16 mouse cellular contexts compared by ENCODE assay signal in genomic region chr13:102022273-102022672, GRCm38 (mm10).
"Had no signal": no experiment of that assay in that cellular context is flagged by ENCODE, and none has a peak within 500 bp of the region (broad histone marks: within the 10 kb centered on the region; RNA-seq: fewer than 3 reads in every experiment).

No protein-coding gene starts in this region.

- H3K4me2 ChIP-seq: hindbrain, embryonic 14.5 days; intestine, embryonic 15.5 days; kidney, embryonic 15.5 days; limb, embryonic 13.5 days; neural tube, embryonic 15.5 days had no signal

- H3K4me3 ChIP-seq: intestine, embryonic 15.5 days; kidney, embryonic 15.5 days; limb, embryonic 13.5 days; megakaryocyte, embryonic 14.5 days; myocyte; neural tube, embryonic 15.5 days had no signal

- H3K27ac ChIP-seq: hindbrain, embryonic 14.5 days; intestine, embryonic 15.5 days; kidney, embryonic 15.5 days; limb, embryonic 13.5 days; neural tube, embryonic 15.5 days had no signal

- ATAC-seq: intestine, embryonic 15.5 days had no signal

- H3K9me3 ChIP-seq: intestine, embryonic 15.5 days; kidney, embryonic 15.5 days; limb, embryonic 13.5 days; megakaryocyte, embryonic 14.5 days; neural tube, embryonic 15.5 days had no signal

- H3K36me3 ChIP-seq: intestine, embryonic 15.5 days; kidney, embryonic 15.5 days; limb, embryonic 13.5 days; neural tube, embryonic 15.5 days had no signal

- H3K27me3 ChIP-seq: intestine, embryonic 15.5 days; kidney, embryonic 15.5 days; limb, embryonic 13.5 days; megakaryocyte, embryonic 14.5 days; neural tube, embryonic 15.5 days had no signal

- H3K4me1 ChIP-seq: intestine, embryonic 15.5 days; kidney, embryonic 15.5 days; limb, embryonic 13.5 days; neural tube, embryonic 15.5 days had no signal

- DNase-seq: kidney, adult 2 months; kidney, postnatal 14 days; layer of hippocampus, postnatal 36 days; lung, postnatal 4 days; midbrain, embryonic 14.5 days; right cerebral cortex, adult 18-20 months; right cerebral cortex, postnatal 25 days; thymus, adult 18-20 months; thymus, postnatal 14 days had no signal

- H3K9ac ChIP-seq: hindbrain, embryonic 14.5 days; intestine, embryonic 15.5 days; kidney, embryonic 15.5 days; limb, embryonic 13.5 days; neural tube, embryonic 15.5 days had no signal
